Mouse (Mus musculus) liver, postnatal 0 days (tissue): ENCODE data around the gene Epn3.

Experiments used
- CTCF ChIP-seq: sonication (generic); IDR thresholded peaks from 2 replicates; pipeline ENCODE4 v1.5.1; 2016; ENCODE audit warnings: antibody characterized with exemption, low read depth
- EP300 ChIP-seq: IDR thresholded peaks from 2 replicates; pipeline ENCODE4 v1.6.1; 2016; ENCODE audit warnings: antibody characterized with exemption, low read depth, mild to moderate bottlenecking

GRCm38 (mm10) chr11:94473707-94474543 lies 25.8 kb downstream of the Epn3 start, which contains the start of gene Cacna1g:
- TF ChIP-seq EP300 = no peak
- TF ChIP-seq CTCF = no peak
